Mouse (Mus musculus) forebrain, embryonic 16.5 days (tissue): ENCODE data around the gene Pla2g12b. TPM values are rescaled to one million over a fixed set of nuclear protein-coding genes. Genes with fewer than 3 reads are reported as not detected.
A peak's percentile ranks its signal among the peaks of the same experiment; 100 is the strongest.

Source experiments
- ATAC-seq: fragments of 200-750 bp; cut with Nextera tagmentation; 2 replicates; pipeline ENCODE4 v1.8.0; 2017; ENCODE audit warnings: mild to moderate bottlenecking, moderate library complexity
- H3K27ac ChIP-seq: fragments of 300-500 bp; sonication (generic); 2 replicates; pipeline ENCODE4 v1.5.1; 2014; ENCODE audit warnings: low read length, control low read depth
- H3K27me3 ChIP-seq: fragments of 300-500 bp; sonication (generic); replicated peaks from 2 replicates; pipeline ENCODE4 v1.6.1; 2014; ENCODE audit warnings: low read length; ENCODE audit not compliant: control insufficient read depth, insufficient read depth
- H3K36me3 ChIP-seq: fragments of 300-500 bp; sonication (generic); 2 replicates; pipeline ENCODE4 v1.6.1; 2014; ENCODE audit not compliant: control insufficient read depth, insufficient read depth
- H3K4me1 ChIP-seq: fragments of 300-500 bp; sonication (generic); replicated peaks from 2 replicates; pipeline ENCODE4 v1.6.1; 2014; ENCODE audit warnings: low read length; ENCODE audit not compliant: control insufficient read depth, insufficient read depth
- H3K4me2 ChIP-seq: fragments of 300-500 bp; sonication (generic); 2 replicates; pipeline ENCODE4 v1.6.1; 2014; ENCODE audit warnings: mild to moderate bottlenecking, low read length, control low read depth
- H3K4me3 ChIP-seq: fragments of 300-500 bp; sonication (generic); replicated peaks from 2 replicates; pipeline ENCODE4 v1.5.1; 2014; ENCODE audit warnings: mild to moderate bottlenecking, low read length, control low read depth
- H3K9ac ChIP-seq: fragments of 300-500 bp; sonication (generic); replicated peaks from 2 replicates; pipeline ENCODE4 v1.6.1; 2014; ENCODE audit warnings: low read depth, low read length, control low read depth
- H3K9me3 ChIP-seq: fragments of 300-500 bp; sonication (generic); 2 replicates; pipeline ENCODE4 v1.6.1; 2016; ENCODE audit warnings: low read length; ENCODE audit not compliant: control insufficient read depth
- WGBS: fragments of 180-500 bp; shearing (Covaris S2); extraction: QIAGEN DNeasy Blood & Tissue Kit; methylation state at CpG from one replicate; pipeline ENCODE4 v1.1.7; 2014; 5-methylcytosine and 5-hydroxymethylcytosine counted together
- polyA plus RNA-seq: library from polyadenylated mRNA; unstranded; fragments of >200 nt; fragmentation: Nextera tagmentation; extraction: Ambion mirVana; gene quantifications from 2 replicates; pipeline ENCODE4 v1.2.1, GENCODE M21; 2015

Gene Pla2g12b
- polyA plus RNA-seq, 1 experiment from 2014 or later, result not detected

GRCm38 (mm10) chr10:59444635-59445034 is 41.2 kb downstream of the Pla2g12b start:
- H3K4me2 ChIP-seq, result no peak overlapping the region
- H3K27ac ChIP-seq, result no peak overlapping the region
- 64% methylated on average over 8 of the region's 8 CpGs for WGBS
- H3K27me3 ChIP-seq, result no peaks in the 10 kb centered on the region
- no peak for ATAC-seq
- no peaks in the 10 kb centered on the region for H3K9me3 ChIP-seq
- H3K4me1 ChIP-seq, result no peaks in the 10 kb centered on the region
- no peak overlapping the region for H3K9ac ChIP-seq
- no peaks in the 10 kb centered on the region for H3K36me3 ChIP-seq
- no peak overlapping the region for H3K4me3 ChIP-seq

GRCm38 (mm10) chr10:59446911-59447437 is 43.5 kb downstream of the Pla2g12b start:
- H3K9me3 ChIP-seq, result no peaks in the 10 kb centered on the region
- H3K9ac ChIP-seq, result no peak overlapping the region
- no peaks in the 10 kb centered on the region for H3K27me3 ChIP-seq
- no peak overlapping the region for H3K4me2 ChIP-seq
- H3K4me3 ChIP-seq, result no peak overlapping the region
- WGBS, result 89% methylated on average over 10 of the region's 10 CpGs
- H3K36me3 ChIP-seq, result no peaks in the 10 kb centered on the region
- ATAC-seq, result no peak
- no peak overlapping the region for H3K27ac ChIP-seq
- no peaks in the 10 kb centered on the region for H3K4me1 ChIP-seq

- Histone ChIP-seq H3K9ac (no peak overlapping the region), H3K36me3 (no peaks in the 10 kb centered on the region), H3K4me3 (no peak overlapping the region), H3K27me3 (no peaks in the 10 kb centered on the region), H3K9me3 (no peaks in the 10 kb centered on the region), H3K4me1 (no peaks in the 10 kb centered on the region), H3K27ac (no peak overlapping the region), H3K4me2 (no peak overlapping the region)
- no peak for ATAC-seq
- WGBS, result 84% methylated on average over 9 of the region's 9 CpGs
Measured at GRCm38 (mm10) chr10:59447546-59447945, 44.1 kb downstream of the Pla2g12b start.

- Histone ChIP-seq H3K36me3 (no peaks in the 10 kb centered on the region), H3K4me3 (no peak overlapping the region), H3K27me3 (no peaks in the 10 kb centered on the region), H3K27ac (no peak overlapping the region), H3K4me2 (no peak overlapping the region), H3K4me1 (peaks cover 2% of the 10 kb centered on the region; the same call in 1 of the 2 replicates), H3K9ac (no peak overlapping the region), H3K9me3 (no peaks in the 10 kb centered on the region)
- ATAC-seq, result peak; percentile 52; the same call in 1 of the 2 replicates
- 35% methylated on average over 5 of the region's 5 CpGs for WGBS
Measured at GRCm38 (mm10) chr10:59451839-59452238, 48.4 kb downstream of the Pla2g12b start.

GRCm38 (mm10) chr10:59454631-59455030 is 51.2 kb downstream of the Pla2g12b start:
- H3K4me3 ChIP-seq, result no peak overlapping the region
- no peak overlapping the region for H3K9ac ChIP-seq
- H3K4me2 ChIP-seq, result no peak overlapping the region
- no peaks in the 10 kb centered on the region for H3K36me3 ChIP-seq
- no peaks in the 10 kb centered on the region for H3K9me3 ChIP-seq
- WGBS, result 97% methylated on average over 15 of the region's 15 CpGs
- no peaks in the 10 kb centered on the region for H3K27me3 ChIP-seq
- H3K4me1 ChIP-seq, result peaks cover 6% of the 10 kb centered on the region
- H3K27ac ChIP-seq, result no peak overlapping the region
- ATAC-seq, result no peak

GRCm38 (mm10) chr10:59459767-59460166 is 56.3 kb downstream of the Pla2g12b start:
- Histone ChIP-seq H3K27ac (no peak overlapping the region), H3K4me2 (no peak overlapping the region), H3K4me1 (peaks cover 7% of the 10 kb centered on the region; the same call in 1 of the 2 replicates), H3K27me3 (no peaks in the 10 kb centered on the region), H3K9ac (no peak overlapping the region; the same call in 1 of the 2 replicates), H3K4me3 (no peak overlapping the region), H3K36me3 (no peaks in the 10 kb centered on the region), H3K9me3 (no peaks in the 10 kb centered on the region)
- WGBS, result 69% methylated on average over 12 of the region's 12 CpGs
- no peak for ATAC-seq

- Histone ChIP-seq H3K4me3 (no peak overlapping the region), H3K4me2 (no peak overlapping the region), H3K36me3 (no peaks in the 10 kb centered on the region), H3K9me3 (no peaks in the 10 kb centered on the region), H3K4me1 (peaks cover 7% of the 10 kb centered on the region; the same call in 1 of the 2 replicates), H3K27ac (no peak overlapping the region), H3K9ac (no peak overlapping the region), H3K27me3 (no peaks in the 10 kb centered on the region)
- WGBS, result 66% methylated on average over 6 of the region's 6 CpGs
- ATAC-seq, result no peak
Measured at GRCm38 (mm10) chr10:59462307-59462706, 58.8 kb downstream of the Pla2g12b start.

- no peak overlapping the region for H3K27ac ChIP-seq
- no peak overlapping the region for H3K4me3 ChIP-seq
- no peak overlapping the region for H3K9ac ChIP-seq
- ATAC-seq, result no peak
- no peaks in the 10 kb centered on the region for H3K36me3 ChIP-seq
- no peaks in the 10 kb centered on the region for H3K27me3 ChIP-seq
- H3K4me1 ChIP-seq, result peaks cover 3% of the 10 kb centered on the region; the same call in 1 of the 2 replicates
- H3K9me3 ChIP-seq, result no peaks in the 10 kb centered on the region
- 85% methylated on average over 3 of the region's 3 CpGs for WGBS
- H3K4me2 ChIP-seq, result no peak overlapping the region
Measured at GRCm38 (mm10) chr10:59465546-59465945, 62.1 kb downstream of the Pla2g12b start.

- H3K27me3 ChIP-seq, result no peaks in the 10 kb centered on the region
- 84% methylated on average over 4 of the region's 4 CpGs for WGBS
- H3K9me3 ChIP-seq, result no peaks in the 10 kb centered on the region
- no peak overlapping the region for H3K4me2 ChIP-seq
- no peaks in the 10 kb centered on the region for H3K36me3 ChIP-seq
- H3K27ac ChIP-seq, result no peak overlapping the region
- H3K4me1 ChIP-seq, result peaks cover 4% of the 10 kb centered on the region; the same call in 1 of the 2 replicates
- ATAC-seq, result no peak
- no peak overlapping the region for H3K4me3 ChIP-seq
- H3K9ac ChIP-seq, result no peak overlapping the region
Measured at GRCm38 (mm10) chr10:59466626-59467025, 63.2 kb downstream of the Pla2g12b start.

- Histone ChIP-seq H3K9me3 (no peaks in the 10 kb centered on the region), H3K27ac (no peak overlapping the region), H3K9ac (no peak overlapping the region), H3K36me3 (no peaks in the 10 kb centered on the region), H3K4me2 (no peak overlapping the region), H3K27me3 (no peaks in the 10 kb centered on the region), H3K4me3 (no peak overlapping the region), H3K4me1 (peaks cover 6% of the 10 kb centered on the region; the same call in 1 of the 2 replicates)
- WGBS, result 88% methylated on average over 12 of the region's 12 CpGs
- no peak for ATAC-seq
Measured at GRCm38 (mm10) chr10:59467297-59467696, 63.8 kb downstream of the Pla2g12b start.
